Mouse (Mus musculus) CH12.LX (cell line): ENCODE measurements at regions not wholly inside any gene's neighbourhood (a gene's known extent, or its start where the extent isn't known, plus 50 kb on each side); places are given as distances from the start of the nearest gene placed in this dataset.

Source experiments
- BHLHE40 ChIP-seq: IDR thresholded peaks from 2 replicates; pipeline ENCODE4 v1.6.1; 2011; ENCODE audit warnings: mild to moderate bottlenecking, low read depth, low read length, improper control_type of control experiment
- CTCF ChIP-seq, 2 experiments: IDR thresholded peaks in 1 of 2; conservative IDR thresholded peaks in 1 of 2; 2 replicates each; pipeline ENCODE4 v1.5.1; 2011 to 2012; ENCODE audit warnings: low read depth in 2 of 2, low read length in 2 of 2, improper control_type of control experiment in 1 of 2, inconsistent platforms in 1 of 2, mild to moderate bottlenecking in 1 of 2, moderate library complexity in 1 of 2
- HCFC1 ChIP-seq: IDR thresholded peaks from 2 replicates; pipeline ENCODE4 v1.6.1; 2012; ENCODE audit warnings: low read depth, mild to moderate bottlenecking, inconsistent platforms, low read length, improper control_type of control experiment
- MAFK ChIP-seq: IDR thresholded peaks from 2 replicates; pipeline ENCODE4 v1.6.1; 2011; ENCODE audit warnings: low read length, improper control_type of control experiment; ENCODE audit not compliant: insufficient replicate concordance
- MAX ChIP-seq: IDR thresholded peaks from 2 replicates; pipeline ENCODE4 v1.6.1; 2011; ENCODE audit warnings: low read length, improper control_type of control experiment
- NRF1 ChIP-seq: IDR thresholded peaks from 2 replicates; pipeline ENCODE4 v1.6.1; 2014; ENCODE audit warnings: low read depth, mild to moderate bottlenecking, inconsistent platforms, low read length, improper control_type of control experiment, moderate library complexity
- POLR2A ChIP-seq: IDR thresholded peaks from 2 replicates; pipeline ENCODE4 v1.6.1; 2011; ENCODE audit warnings: low read depth, mild to moderate bottlenecking, improper control_type of control experiment, low read length
- RAD21 ChIP-seq: IDR thresholded peaks from 2 replicates; pipeline ENCODE4 v1.6.1; 2011; ENCODE audit warnings: low read depth, mild to moderate bottlenecking, low read length, improper control_type of control experiment, moderate library complexity
- SMC3 ChIP-seq: IDR thresholded peaks from 2 replicates; pipeline ENCODE4 v1.6.1; 2011; ENCODE audit warnings: low read depth, low read length, improper control_type of control experiment
- TCF12 ChIP-seq: IDR thresholded peaks from 2 replicates; pipeline ENCODE4 v1.6.1; 2014; ENCODE audit warnings: low read depth, mild to moderate bottlenecking, inconsistent platforms, low read length, improper control_type of control experiment
- USF1 ChIP-seq: IDR thresholded peaks from 2 replicates; pipeline ENCODE4 v1.6.1; 2014; ENCODE audit warnings: low read depth, mild to moderate bottlenecking, inconsistent platforms, low read length, improper control_type of control experiment

DNA sequence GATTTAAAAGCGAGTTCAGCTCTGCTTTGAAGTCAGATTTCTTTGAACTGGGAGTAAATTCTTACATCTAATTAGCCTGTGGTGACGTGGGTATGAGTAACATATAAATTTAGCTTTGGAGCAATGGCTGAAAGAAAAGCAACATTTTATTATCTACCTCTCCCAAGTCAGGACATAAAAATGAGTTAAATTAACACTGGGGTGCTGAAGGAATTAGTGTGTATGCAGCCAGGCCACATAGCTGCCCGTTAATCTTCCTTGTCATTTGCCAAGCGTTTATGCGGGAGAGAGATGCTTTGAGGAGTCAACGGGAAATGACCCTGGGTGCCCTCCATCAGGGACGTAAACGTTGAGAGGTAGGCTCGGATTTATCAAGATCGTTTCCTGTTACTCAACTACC is 52.0 kb upstream of the Slc38a4 start:
- TF ChIP-seq TCF12 (no peak), RAD21 (no peak), USF1 (no peak), NRF1 (no peak), MAX (no peak), CTCF (conservative IDR thresholded peaks at IDR 0.05 in 1 of 2, IDR thresholded peaks at IDR 0.05 in 1 of 2; ENCODE audit: low read depth in 2 of 2, low read length in 2 of 2) (no peak), BHLHE40 (no peak), MAFK (no peak), SMC3 (no peak), POLR2A (no peak), HCFC1 (no peak)
